Mouse (Mus musculus) testis, adult 2 months (tissue): ENCODE measurements at regions not wholly inside any gene's neighbourhood (a gene's known extent, or its start where the extent isn't known, plus 50 kb on each side); places are given as distances from the start of the nearest gene placed in this dataset.

ENCODE experiments used
- CTCF ChIP-seq: fragments of 200-500 bp; IDR thresholded peaks from 2 replicates; pipeline ENCODE4 v1.5.1; 2012; ENCODE audit warnings: low read depth, mild to moderate bottlenecking, inconsistent platforms, low read length, moderate library complexity; ENCODE audit not compliant: control insufficient read depth, insufficient read depth, insufficient replicate concordance
- POLR2A ChIP-seq: fragments of 200-500 bp; IDR thresholded peaks from 2 replicates; pipeline ENCODE4 v1.6.1; 2012; ENCODE audit warnings: low read depth, mild to moderate bottlenecking, inconsistent platforms, low read length, moderate library complexity; ENCODE audit not compliant: control insufficient read depth

DNA sequence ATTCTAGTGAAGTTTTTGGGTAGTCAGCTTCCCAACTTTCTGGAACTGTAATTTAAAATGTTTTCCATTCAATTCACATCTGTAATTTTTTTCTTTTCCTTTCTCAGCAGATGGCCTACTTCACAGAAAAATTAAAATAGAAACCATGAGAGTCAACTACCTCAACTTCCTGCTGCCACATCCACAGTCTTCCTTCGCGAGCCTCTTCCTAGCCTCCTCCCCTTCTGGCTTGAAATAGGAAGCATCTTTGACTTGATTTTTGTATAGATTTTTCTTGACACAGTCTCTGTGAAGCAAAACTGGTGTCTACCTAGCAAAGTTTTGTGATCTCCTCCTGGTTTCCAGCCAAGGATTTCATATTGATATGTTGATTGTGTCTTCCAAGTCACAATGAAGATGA, 660.7 kb upstream of the Marcks start:
- TF ChIP-seq POLR2A (no peak), CTCF (no peak)
